Mouse (Mus musculus): ENCODE results near the gene Src.

DNA sequence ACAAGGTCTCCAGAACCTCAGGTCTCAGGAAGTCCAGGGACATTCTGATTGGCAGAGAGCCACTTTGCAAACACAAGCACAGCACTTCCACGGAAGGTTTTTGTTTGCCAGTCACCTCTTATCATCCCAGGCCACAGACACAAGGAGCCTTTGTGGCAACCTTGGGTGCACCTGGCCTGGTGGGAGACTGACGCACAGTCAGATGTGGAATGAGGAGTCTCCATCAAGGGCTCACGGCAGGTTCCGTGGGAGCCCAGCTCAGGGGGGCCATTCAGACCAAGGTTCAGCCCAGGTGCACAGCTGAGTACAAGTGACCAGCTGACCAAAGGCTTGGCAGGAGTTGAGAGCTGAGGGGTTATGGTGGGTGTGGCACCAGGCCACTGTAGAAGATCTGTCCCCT, 20.9 kb upstream of the Src start:
- TF ChIP-seq CTCF (IDR thresholded peaks at IDR 0.05; ENCODE audit: borderline replicate concordance, control insufficient read depth, extremely low read depth, insufficient read depth, low read length, poor library complexity) (no peak), POLR2A (IDR thresholded peaks at IDR 0.05; ENCODE audit: control insufficient read depth, extremely low read depth, insufficient read depth, low read length, poor library complexity) (no peak)
